Mouse (Mus musculus): ENCODE results near the gene Ccser2.

The Ccser2 gene

GRCm38 (mm10) chr14:36937080-36937878 lies 31.3 kb downstream of the Ccser2 start:
- DNase-seq = peak in 1 of 2 experiments; percentile 27

GRCm38 (mm10) chr14:36932638-36933382 lies 35.8 kb downstream of the Ccser2 start:
- DNase-seq = no peak

- DNase-seq = no peak
Measured at GRCm38 (mm10) chr14:36932038-36932437, 36.5 kb downstream of the Ccser2 start.

- no peak for DNase-seq
Measured at GRCm38 (mm10) chr14:36923383-36923782, 45.2 kb downstream of the Ccser2 start.

- no peak for DNase-seq
Measured at GRCm38 (mm10) chr14:36921346-36922049, 47.1 kb downstream of the Ccser2 start.

GRCm38 (mm10) chr14:36919886-36920285 lies 48.7 kb downstream of the Ccser2 start:
- no peak for DNase-seq

- peak; percentile 55 to 58 for DNase-seq
Measured at GRCm38 (mm10) chr14:36919146-36919545, 49.4 kb downstream of the Ccser2 start.

- no peak for DNase-seq
Measured at GRCm38 (mm10) chr14:36915203-36915602, 53.4 kb downstream of the Ccser2 start.

- DNase-seq = no peak
Measured at GRCm38 (mm10) chr14:36914473-36915005, 54.0 kb downstream of the Ccser2 start.

- no peak for DNase-seq
Measured at GRCm38 (mm10) chr14:36911738-36912137, 56.8 kb downstream of the Ccser2 start.

- no peak for DNase-seq
Measured at GRCm38 (mm10) chr14:36905809-36906522, 62.6 kb downstream of the Ccser2 start.

GRCm38 (mm10) chr14:36904206-36904605 lies 64.4 kb downstream of the Ccser2 start:
- no peak for DNase-seq

GRCm38 (mm10) chr14:36900883-36901282 lies 67.7 kb downstream of the Ccser2 start:
- DNase-seq = no peak

- DNase-seq = no peak
Measured at GRCm38 (mm10) chr14:36894701-36895100, 73.9 kb downstream of the Ccser2 start.

GRCm38 (mm10) chr14:36892762-36893358 lies 75.7 kb downstream of the Ccser2 start:
- no peak for DNase-seq

GRCm38 (mm10) chr14:36890130-36890529 lies 78.4 kb downstream of the Ccser2 start:
- no peak for DNase-seq

GRCm38 (mm10) chr14:36885680-36886079 lies 82.9 kb downstream of the Ccser2 start:
- DNase-seq = no peak

- no peak for DNase-seq
Measured at GRCm38 (mm10) chr14:36885117-36885516, 83.5 kb downstream of the Ccser2 start.

- no peak for DNase-seq
Measured at GRCm38 (mm10) chr14:36883576-36883975, 85.0 kb downstream of the Ccser2 start.

GRCm38 (mm10) chr14:36870257-36870656 lies 98.3 kb downstream of the Ccser2 start:
- DNase-seq = no peak

GRCm38 (mm10) chr14:36868769-36869362 lies 99.7 kb downstream of the Ccser2 start:
- DNase-seq = no peak
